ENCODE assay signal across 19 mouse cellular contexts in genomic region chr3:86136936-86137574, GRCm38 (mm10). TPM values are rescaled to one million over a fixed set of nuclear protein-coding genes. Genes with fewer than 3 reads are reported as not detected.
DNase-seq lines count a peak whose midpoint lies in the region; ATAC-seq and TF ChIP-seq lines count a peak whose summit lies in the region.
"Had no signal": no experiment of that assay in that cellular context is flagged by ENCODE, and none has a peak within 500 bp of the region (broad histone marks: within the 10 kb centered on the region; RNA-seq: fewer than 3 reads in every experiment).

No protein-coding gene starts in this region.

- H3K4me2 ChIP-seq in midbrain, embryonic 11.5 days, result no peak overlapping the region
- no peak overlapping the region for H3K4me2 ChIP-seq in midbrain, embryonic 15.5 days
- no peak overlapping the region for H3K4me2 ChIP-seq in forebrain, embryonic 12.5 days
- H3K4me2 ChIP-seq: embryonic facial prominence, embryonic 12.5 days had no signal

- 92% methylated on average over 6 of the region's 6 CpGs for WGBS in midbrain, embryonic 11.5 days
- 93% methylated on average over 6 of the region's 6 CpGs for WGBS in midbrain, embryonic 15.5 days
- 93% methylated on average over 6 of the region's 6 CpGs for WGBS in forebrain, embryonic 12.5 days

- H3K9me3 ChIP-seq in midbrain, embryonic 11.5 days (ENCODE audit: control insufficient read depth, low read length), result no peaks in the 10 kb centered on the region
- H3K9me3 ChIP-seq in midbrain, embryonic 15.5 days, result no peaks in the 10 kb centered on the region
- H3K9me3 ChIP-seq in MEL (replicated peaks; ENCODE audit: insufficient read depth, low read length), result no peaks in the 10 kb centered on the region
- no peaks in the 10 kb centered on the region for H3K9me3 ChIP-seq in forebrain, embryonic 12.5 days
- H3K9me3 ChIP-seq: embryonic facial prominence, embryonic 10.5 days; embryonic facial prominence, embryonic 12.5 days; G1E had no signal

- H3K4me3 ChIP-seq in midbrain, embryonic 11.5 days (ENCODE audit: low read depth, low read length), result no peak overlapping the region
- no peak overlapping the region for H3K4me3 ChIP-seq in midbrain, embryonic 15.5 days
- no peak overlapping the region for H3K4me3 ChIP-seq in MEL (ENCODE audit: control insufficient read depth in 1 of 2, insufficient read depth in 1 of 2, low read depth in 2 of 2, low read length in 2 of 2)
- H3K4me3 ChIP-seq in forebrain, embryonic 12.5 days (replicated peaks), result no peak overlapping the region
- H3K4me3 ChIP-seq: embryonic facial prominence, embryonic 10.5 days; embryonic facial prominence, embryonic 12.5 days had no signal

- H3K27ac ChIP-seq in midbrain, embryonic 11.5 days (ENCODE audit: low read depth, low read length), result no peak overlapping the region
- H3K27ac ChIP-seq in midbrain, embryonic 15.5 days, result no peak overlapping the region
- H3K27ac ChIP-seq in MEL (ENCODE audit: control insufficient read depth, low read depth, low read length), result 0 out of 2 replicates have a peak overlapping the region, but pooled peaks have one; percentile 5
- no peak overlapping the region for H3K27ac ChIP-seq in forebrain, embryonic 12.5 days
- H3K27ac ChIP-seq: embryonic facial prominence, embryonic 10.5 days; embryonic facial prominence, embryonic 12.5 days had no signal

- peaks cover 26% of the 10 kb centered on the region for H3K79me2 ChIP-seq in MEL (ENCODE audit: control insufficient read depth, insufficient read depth, low read length, poor library complexity)

- TF ChIP-seq RAD21 in MEL (IDR thresholded peaks at IDR 0.05; ENCODE audit: low read depth, low read length), result no peak

- H3K27me3 ChIP-seq in midbrain, embryonic 11.5 days (ENCODE audit: control insufficient read depth, insufficient read depth, low read length), result no peaks in the 10 kb centered on the region
- H3K27me3 ChIP-seq in midbrain, embryonic 15.5 days (replicated peaks), result no peaks in the 10 kb centered on the region
- no peaks in the 10 kb centered on the region for H3K27me3 ChIP-seq in MEL (ENCODE audit: control insufficient read depth in 1 of 2, insufficient read depth in 2 of 2, low read length in 2 of 2)
- H3K27me3 ChIP-seq in forebrain, embryonic 12.5 days, result no peaks in the 10 kb centered on the region
- H3K27me3 ChIP-seq: embryonic facial prominence, embryonic 12.5 days had no signal

- H3K4me1 ChIP-seq in midbrain, embryonic 11.5 days (ENCODE audit: control insufficient read depth, insufficient read depth, low read length), result peaks cover 10% of the 10 kb centered on the region; the same call in 1 of the 2 replicates
- peaks cover 13% of the 10 kb centered on the region for H3K4me1 ChIP-seq in midbrain, embryonic 15.5 days
- H3K4me1 ChIP-seq in MEL (ENCODE audit: control insufficient read depth in 1 of 2, insufficient read depth in 2 of 2, low read length in 2 of 2), result peaks cover 0 to 13% of the 10 kb centered on the region in 2 experiments; a peak in 2 of 4 replicates
- H3K4me1 ChIP-seq in forebrain, embryonic 12.5 days, result peaks cover 13% of the 10 kb centered on the region

- peaks cover 21% of the 10 kb centered on the region for H3K36me3 ChIP-seq in midbrain, embryonic 11.5 days (ENCODE audit: control insufficient read depth, insufficient read depth, low read length)
- peaks cover 37% of the 10 kb centered on the region for H3K36me3 ChIP-seq in midbrain, embryonic 15.5 days (replicated peaks)
- H3K36me3 ChIP-seq in MEL (ENCODE audit: control insufficient read depth in 1 of 2, insufficient read depth in 2 of 2, low read length in 2 of 2), result peaks cover 33 to 39% of the 10 kb centered on the region in 2 experiments
- H3K36me3 ChIP-seq in forebrain, embryonic 12.5 days (replicated peaks), result peaks cover 62% of the 10 kb centered on the region

- DNase-seq in heart, adult 11 months, result peak; percentile 14
- DNase-seq in heart, adult 18-20 months, result no peak
- peak; percentile 77 for DNase-seq in midbrain, embryonic 11.5 days (ENCODE audit: low spot score, missing footprints)
- peak; percentile 38 for DNase-seq in MEL (ENCODE audit: low read depth, low spot score)
- DNase-seq: adrenal gland, adult 2 months; adrenal gland, postnatal 10 days; adrenal gland, postnatal 25 days; cerebellum, adult 11 months; cerebellum, adult 2 months; cerebellum, adult 9-10 months; cerebellum, postnatal 10 days; cerebellum, postnatal 25 days had no signal

- no peak overlapping the region for H3K9ac ChIP-seq in midbrain, embryonic 11.5 days (ENCODE audit: low read length)
- H3K9ac ChIP-seq in midbrain, embryonic 15.5 days, result no peak overlapping the region
- no peak overlapping the region for H3K9ac ChIP-seq in MEL (ENCODE audit: control insufficient read depth, low read depth, low read length, poor library complexity, severe bottlenecking)
- no peak overlapping the region for H3K9ac ChIP-seq in forebrain, embryonic 12.5 days
- H3K9ac ChIP-seq: embryonic facial prominence, embryonic 12.5 days had no signal

- no peak for TF ChIP-seq CTCF in MEL (IDR thresholded peaks at IDR 0.05 in 2 of 3, conservative IDR thresholded peaks at IDR 0.05 in 1 of 3; ENCODE audit: control insufficient read depth in 1 of 3, insufficient read depth in 1 of 3, low read depth in 2 of 3, low read length in 3 of 3, poor library complexity in 1 of 3, severe bottlenecking in 1 of 3)

- ATAC-seq in midbrain, embryonic 11.5 days (ENCODE audit: low FRiP score), result no peak
- no peak for ATAC-seq in midbrain, embryonic 15.5 days (replicated peaks)
- ATAC-seq in forebrain, embryonic 12.5 days (ENCODE audit: low FRiP score), result no peak
- ATAC-seq: forebrain, embryonic 14.5 days; forebrain, embryonic 16.5 days had no signal

- TF ChIP-seq POLR2A in MEL (IDR thresholded peaks at IDR 0.05; ENCODE audit: control insufficient read depth in 1 of 2, insufficient read depth in 1 of 2, low read depth in 1 of 2, low read length in 2 of 2, poor library complexity in 1 of 2), result peak in 1 of 2 experiments; percentile 77; a peak in 2 of 4 replicates

- TF ChIP-seq EP300 in MEL (IDR thresholded peaks at IDR 0.05; ENCODE audit: low read depth in 1 of 2, low read length in 2 of 2), result no peak

TF ChIP-seq in MEL, 35 proteins besides CTCF, POLR2A, EP300 and RAD21:
- TF ChIP-seq MAX (IDR thresholded peaks at IDR 0.05; ENCODE audit: low read length), result no peak
- TF ChIP-seq POLR2AphosphoS2 (IDR thresholded peaks at IDR 0.05; ENCODE audit: low read length), result peak; percentile 69; the same call in 1 of the 2 replicates
- TF ChIP-seq MYB (IDR thresholded peaks at IDR 0.05; ENCODE audit: low read depth, low read length), result 0 out of 2 replicates have a peak, but pooled peaks have one; percentile 45

RNA-seq across cellular contexts. Expression of gene Rps3a1, which starts 5.4 kb away (rescaled TPM):
- 100 to 1,000 TPM; 535 to 579 TPM for total RNA-seq in heart, adult 18-20 months (2021)
- 1,104 and 1,128 TPM in 2 replicates for polyA plus RNA-seq in midbrain, embryonic 11.5 days (2014; fragmentation: Nextera tagmentation; extraction: Ambion mirVana)
- 475 and 483 TPM in 2 replicates for polyA plus RNA-seq in midbrain, embryonic 15.5 days (2015; fragmentation: Nextera tagmentation; extraction: Ambion mirVana)
- 2,397 and 2,507 TPM in 2 replicates for total RNA-seq in MEL (2012; rRNA removed)
- polyA plus RNA-seq in MEL (2012; ENCODE audit: insufficient read depth in 1 of 2, insufficient read length in 2 of 2, low read depth in 1 of 2, low replicate concordance in 2 of 2, missing spikeins in 1 of 2), result 1,000 to 10,000 TPM in 1 of 2 experiments, not detected in 1; 1,198 TPM
- polyA plus RNA-seq in forebrain, embryonic 12.5 days (2016; fragmentation: Nextera tagmentation; extraction: Ambion mirVana), result 862 and 915 TPM in 2 replicates

Comparison
In these comparisons a context has a peak if more than half of its experiments do, and no peak if none do; other contexts are left out.
1. DNase-seq: peak in heart, adult 11 months (single experiment), midbrain, embryonic 11.5 days (single experiment) and MEL (single experiment); none in heart, adult 18-20 months (0 of 2).